Mouse (Mus musculus): Measurements from ENCODE around the gene Fam193b. TPM values are rescaled to one million over a fixed set of nuclear protein-coding genes. Genes with fewer than 3 reads are reported as not detected.
A peak's percentile ranks its signal among the peaks of the same experiment; 100 is the strongest.
"Not testable (repeated sequence)": the region's sequence is repeated elsewhere in the genome, so short reads cannot be mapped to it uniquely, and the experiment has no call there.

The Fam193b gene
- polyA plus RNA-seq, 1 experiment from 2014 or later: 7.9 TPM

- H3K4me2 ChIP-seq: peak within 1 kb of the TSS; percentile 91
- peak; percentile 76 for DNase-seq
- 6% methylated on average over 51 of the region's 51 CpGs for WGBS (ENCODE audit: insufficient replicate concordance)
- peak within 1 kb of the TSS; percentile 89 for H3K4me3 ChIP-seq (replicated peaks)
- peaks cover 21% of the 10 kb centered on the region for H3K4me1 ChIP-seq (replicated peaks)
- H3K27ac ChIP-seq: peak within 1 kb of the TSS; percentile 73
- H3K27me3 ChIP-seq: no peaks in the 10 kb centered on the region
- peaks cover 43% of the 10 kb centered on the region for H3K36me3 ChIP-seq
- ATAC-seq (ENCODE audit: low read depth): peak; percentile 87
- no peaks in the 10 kb centered on the region for H3K9me3 ChIP-seq (replicated peaks)
- peak within 1 kb of the TSS; percentile 85 for H3K9ac ChIP-seq
Measured at GRCm38 (mm10) chr13:55599566-55600540, 28.9 kb upstream of the Fam193b start, which contains the start of gene B4galt7. Gene B4galt7, plus strand, starts transcription at chr13:55599896.

- H3K27ac ChIP-seq: no peak overlapping the region
- H3K27me3 ChIP-seq: no peaks in the 10 kb centered on the region
- no peak overlapping the region for H3K4me2 ChIP-seq
- DNase-seq: no peak
- no peak overlapping the region for H3K4me3 ChIP-seq (replicated peaks)
- peaks cover 43% of the 10 kb centered on the region for H3K4me1 ChIP-seq (replicated peaks)
- peaks cover 39% of the 10 kb centered on the region for H3K36me3 ChIP-seq
- ATAC-seq (ENCODE audit: low read depth): no peak
- no peak overlapping the region for H3K9ac ChIP-seq
- H3K9me3 ChIP-seq (replicated peaks): no peaks in the 10 kb centered on the region
- 92% methylated on average over 12 of the region's 12 CpGs for WGBS (ENCODE audit: insufficient replicate concordance)
Measured at GRCm38 (mm10) chr13:55596802-55597201, 25.9 kb upstream of the Fam193b start.

GRCm38 (mm10) chr13:55595375-55595774 lies 24.5 kb upstream of the Fam193b start:
- H3K9me3 ChIP-seq (replicated peaks): no peaks in the 10 kb centered on the region
- 0 out of 2 replicates have a peak, but pooled peaks cover 5% of the 10 kb centered on the region for H3K27me3 ChIP-seq
- DNase-seq (no peak), ATAC-seq (ENCODE audit: low read depth) (no peak)
- H3K4me2 ChIP-seq: no peak overlapping the region
- WGBS (ENCODE audit: insufficient replicate concordance): 87% methylated on average over 12 of the region's 12 CpGs
- H3K9ac ChIP-seq: no peak overlapping the region
- no peak overlapping the region for H3K27ac ChIP-seq
- peaks cover 39% of the 10 kb centered on the region for H3K36me3 ChIP-seq
- H3K4me1 ChIP-seq (replicated peaks): peaks cover 39% of the 10 kb centered on the region
- H3K4me3 ChIP-seq (replicated peaks): no peak overlapping the region

- Histone ChIP-seq H3K4me1 (replicated peaks) (peaks cover 26% of the 10 kb centered on the region), H3K36me3 (peaks cover 39% of the 10 kb centered on the region), H3K4me3 (replicated peaks) (peak overlapping the region; percentile 90), H3K27ac (peak overlapping the region; percentile 71), H3K9me3 (replicated peaks) (no peaks in the 10 kb centered on the region), H3K4me2 (peak overlapping the region; percentile 77), H3K9ac (peak overlapping the region; percentile 91), H3K27me3 (0 out of 2 replicates have a peak, but pooled peaks cover 12% of the 10 kb centered on the region)
- no peak for DNase-seq
- ATAC-seq (ENCODE audit: low read depth): peak; percentile 39
- under 1% methylated on average over 31 of the region's 31 CpGs for WGBS (ENCODE audit: insufficient replicate concordance)
Measured at GRCm38 (mm10) chr13:55593254-55593747, 22.4 kb upstream of the Fam193b start.

DNA sequence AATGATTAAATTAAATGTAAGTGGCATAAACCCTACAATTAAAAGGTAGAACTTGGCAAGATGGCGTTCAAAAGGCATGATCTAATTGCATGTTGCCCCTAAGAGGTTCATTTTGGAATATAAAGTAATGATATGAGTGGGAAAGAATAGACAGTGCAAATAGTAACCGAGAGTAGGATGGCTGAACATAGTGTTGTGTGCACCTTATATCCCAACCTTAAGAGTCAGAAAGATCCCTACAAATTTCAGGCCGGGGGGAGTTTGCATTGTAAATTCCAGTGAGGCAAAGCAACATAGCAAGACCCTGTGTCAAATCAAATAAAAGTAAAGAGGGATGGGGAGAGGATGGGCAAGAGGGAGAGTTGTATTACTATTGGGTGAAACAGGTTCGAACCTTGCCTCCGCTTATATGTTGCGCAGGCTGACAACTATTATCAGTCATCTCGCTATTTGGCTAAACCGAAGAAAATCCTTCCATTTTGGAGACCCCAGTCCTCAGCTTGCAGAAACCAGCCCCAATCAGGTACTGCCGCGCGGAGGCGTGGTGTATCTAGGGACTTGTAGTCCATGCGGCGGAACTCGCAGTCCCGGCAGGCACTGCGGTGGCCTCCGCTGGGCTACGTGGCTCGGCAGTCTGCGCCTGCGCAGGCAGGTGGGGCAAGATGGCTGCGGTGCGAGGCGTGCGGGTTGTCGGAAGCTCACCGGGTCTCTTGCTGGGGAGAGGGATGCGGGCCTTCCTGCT lies 21.8 kb upstream of the Fam193b start:
- Histone ChIP-seq H3K27ac (peak overlapping the region; percentile 71), H3K4me2 (peak overlapping the region; percentile 77), H3K27me3 (0 out of 2 replicates have a peak, but pooled peaks cover 12% of the 10 kb centered on the region), H3K36me3 (peaks cover 35% of the 10 kb centered on the region), H3K9me3 (replicated peaks) (no peaks in the 10 kb centered on the region), H3K4me3 (replicated peaks) (peak overlapping the region; percentile 90), H3K4me1 (replicated peaks) (peaks cover 26% of the 10 kb centered on the region), H3K9ac (peak overlapping the region; percentile 91)
- 3% methylated on average over 29 of the region's 29 CpGs for WGBS (ENCODE audit: insufficient replicate concordance)
- DNase-seq (peak; percentile 96), ATAC-seq (ENCODE audit: low read depth) (peak; percentile 97)

GRCm38 (mm10) chr13:55591961-55592490 lies 21.1 kb upstream of the Fam193b start:
- WGBS (ENCODE audit: insufficient replicate concordance): 71% methylated on average over 4 of the region's 4 CpGs
- no peak overlapping the region for H3K4me3 ChIP-seq (replicated peaks)

GRCm38 (mm10) chr13:55578086-55578485 lies 7.2 kb upstream of the Fam193b start:
- ATAC-seq (ENCODE audit: low read depth) (no peak), DNase-seq (no peak)
- no peak overlapping the region for H3K27ac ChIP-seq
- H3K4me2 ChIP-seq: no peak overlapping the region
- H3K4me1 ChIP-seq (replicated peaks): no peaks in the 10 kb centered on the region
- H3K9me3 ChIP-seq (replicated peaks): no peaks in the 10 kb centered on the region
- H3K9ac ChIP-seq: no peak overlapping the region
- 56% methylated on average over 4 of the region's 4 CpGs for WGBS (ENCODE audit: insufficient replicate concordance)
- peaks cover 5% of the 10 kb centered on the region; the same call in 1 of the 2 replicates for H3K27me3 ChIP-seq
- H3K36me3 ChIP-seq: no peaks in the 10 kb centered on the region
- H3K4me3 ChIP-seq (replicated peaks): no peak overlapping the region

More at GRCm38 (mm10) chr13:55591961-55592490, 21.1 kb upstream of the Fam193b start:
- no peak overlapping the region for H3K9ac ChIP-seq
- H3K27me3 ChIP-seq: 0 out of 2 replicates have a peak, but pooled peaks cover 12% of the 10 kb centered on the region
- peaks cover 26% of the 10 kb centered on the region for H3K4me1 ChIP-seq (replicated peaks)
- H3K9me3 ChIP-seq (replicated peaks): no peaks in the 10 kb centered on the region
- DNase-seq (no peak), ATAC-seq (ENCODE audit: low read depth) (peak; percentile 31; the same call in 1 of the 2 replicates)
- peaks cover 29% of the 10 kb centered on the region for H3K36me3 ChIP-seq
- H3K4me2 ChIP-seq: 0 out of 2 replicates have a peak overlapping the region, but pooled peaks have one; percentile 15
- H3K27ac ChIP-seq: no peak overlapping the region

- H3K9me3 ChIP-seq (replicated peaks); ATAC-seq (ENCODE audit: low read depth): not testable (repeated sequence)
- 72% methylated on average over 7 of the region's 7 CpGs for WGBS (ENCODE audit: insufficient replicate concordance)
Measured at GRCm38 (mm10) chr13:55576872-55577271, 6.0 kb upstream of the Fam193b start.

DNA sequence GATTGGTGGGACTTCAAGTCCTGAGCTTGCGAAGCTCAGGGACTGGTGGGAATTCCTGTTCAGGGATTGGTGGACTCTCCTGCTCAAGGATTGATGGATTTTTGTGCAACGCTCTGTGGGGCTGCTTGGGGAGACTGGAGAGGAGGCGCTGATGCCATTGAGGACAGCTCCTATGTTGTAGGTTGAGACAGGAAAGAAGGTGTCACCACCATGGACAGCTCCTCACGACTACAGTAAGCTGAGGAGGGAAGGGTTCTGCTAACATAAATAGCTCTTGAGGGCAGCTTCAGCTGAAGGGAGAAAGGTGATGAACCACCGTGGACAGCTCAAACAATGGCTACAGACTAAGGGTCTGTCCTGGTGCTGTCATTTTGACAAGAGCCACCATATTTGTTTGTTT lies 5.0 kb upstream of the Fam193b start:
- 43% methylated on average over 5 of the region's 5 CpGs for WGBS (ENCODE audit: insufficient replicate concordance)
- H3K4me2 ChIP-seq: no peak overlapping the region
- no peaks in the 10 kb centered on the region for H3K9me3 ChIP-seq (replicated peaks)
- peaks cover 11% of the 10 kb centered on the region for H3K4me1 ChIP-seq (replicated peaks)
- H3K9ac ChIP-seq: no peak overlapping the region
- ATAC-seq (ENCODE audit: low read depth) (no peak), DNase-seq (no peak)
- no peak overlapping the region for H3K27ac ChIP-seq
- no peak overlapping the region for H3K4me3 ChIP-seq (replicated peaks)
- no peaks in the 10 kb centered on the region for H3K27me3 ChIP-seq
- no peaks in the 10 kb centered on the region for H3K36me3 ChIP-seq

More at GRCm38 (mm10) chr13:55576872-55577271, 6.0 kb upstream of the Fam193b start:
- H3K27me3 ChIP-seq; H3K9ac ChIP-seq; H3K4me2 ChIP-seq; H3K36me3 ChIP-seq; H3K4me1 ChIP-seq (replicated peaks); DNase-seq; H3K27ac ChIP-seq; H3K4me3 ChIP-seq (replicated peaks): not testable (repeated sequence)

- 66% methylated on average over 5 of the region's 5 CpGs for WGBS (ENCODE audit: insufficient replicate concordance)
- DNase-seq (no peak), ATAC-seq (ENCODE audit: low read depth) (no peak)
- Histone ChIP-seq H3K4me3 (replicated peaks) (no peak overlapping the region), H3K27me3 (no peaks in the 10 kb centered on the region), H3K27ac (no peak overlapping the region), H3K9me3 (replicated peaks) (no peaks in the 10 kb centered on the region), H3K4me2 (no peak overlapping the region), H3K36me3 (no peaks in the 10 kb centered on the region), H3K4me1 (replicated peaks) (peaks cover 22% of the 10 kb centered on the region), H3K9ac (no peak overlapping the region)
Measured at GRCm38 (mm10) chr13:55574321-55574720, 3.4 kb upstream of the Fam193b start.

Measured in liver, embryonic 13.5 days (tissue).